Mouse (Mus musculus): ENCODE results near the gene Siglec1. TPM values are rescaled to one million over a fixed set of nuclear protein-coding genes. Genes with fewer than 3 reads are reported as not detected.

Siglec1 gene
- total RNA-seq, 2 experiments from 2014 or later, result 0.59 to 0.71 TPM

DNA sequence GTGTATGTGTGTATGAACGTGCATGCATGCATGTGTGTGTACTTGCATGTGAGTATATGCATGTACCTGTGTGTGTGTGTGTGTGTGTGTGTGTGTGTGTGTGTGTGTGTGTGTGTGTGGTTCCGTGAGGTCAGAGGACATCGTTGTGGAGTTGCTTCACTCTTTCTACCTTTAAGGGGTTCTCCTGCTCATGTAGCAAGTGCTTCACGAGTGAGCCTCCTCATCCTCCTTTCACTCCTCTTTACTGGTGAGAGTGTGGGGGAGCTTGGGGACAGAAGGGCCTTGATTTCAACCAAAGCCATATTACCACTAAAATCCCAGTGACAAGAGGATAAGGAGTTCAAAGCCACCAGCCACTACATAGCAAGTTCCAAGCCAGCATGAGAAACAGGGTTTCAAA lies 10.5 kb upstream of the Siglec1 start:
- DNase-seq (ENCODE audit: low spot score), result no peak

DNA sequence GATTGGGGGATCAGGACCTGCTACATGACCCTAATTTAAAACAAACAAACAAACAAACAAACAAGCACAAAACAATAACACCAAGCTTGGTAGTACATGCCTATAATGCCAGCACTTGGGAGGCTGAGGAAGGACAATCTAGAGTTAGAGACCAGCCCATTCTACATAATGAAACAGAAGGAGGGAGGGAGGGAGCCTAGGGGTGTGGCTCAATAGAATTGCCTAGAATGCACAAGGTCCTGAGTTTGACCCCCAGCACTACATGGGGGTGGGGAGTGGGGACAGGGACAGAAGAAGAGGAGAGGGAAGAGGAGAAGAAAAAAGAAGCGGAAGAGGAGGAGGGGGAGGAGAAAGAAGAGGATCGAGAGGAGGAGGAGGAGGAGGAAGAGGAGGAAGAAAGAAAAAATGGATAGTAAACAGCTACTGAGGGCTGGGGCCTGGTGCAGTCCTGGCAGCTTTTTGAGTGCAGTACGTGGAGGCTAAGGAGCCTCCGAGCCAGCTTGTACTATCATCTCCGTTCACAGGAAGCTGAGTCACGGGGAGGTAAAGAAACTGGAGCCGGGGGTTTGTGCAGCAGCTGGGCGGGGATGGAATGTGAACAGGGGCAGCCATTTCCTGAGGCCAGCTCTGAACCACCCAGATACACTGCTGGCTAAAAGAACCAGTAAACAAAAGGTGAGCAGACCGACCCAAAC lies 9.7 kb upstream of the Siglec1 start:
- peak; percentile 47 for DNase-seq (ENCODE audit: low spot score)

DNA sequence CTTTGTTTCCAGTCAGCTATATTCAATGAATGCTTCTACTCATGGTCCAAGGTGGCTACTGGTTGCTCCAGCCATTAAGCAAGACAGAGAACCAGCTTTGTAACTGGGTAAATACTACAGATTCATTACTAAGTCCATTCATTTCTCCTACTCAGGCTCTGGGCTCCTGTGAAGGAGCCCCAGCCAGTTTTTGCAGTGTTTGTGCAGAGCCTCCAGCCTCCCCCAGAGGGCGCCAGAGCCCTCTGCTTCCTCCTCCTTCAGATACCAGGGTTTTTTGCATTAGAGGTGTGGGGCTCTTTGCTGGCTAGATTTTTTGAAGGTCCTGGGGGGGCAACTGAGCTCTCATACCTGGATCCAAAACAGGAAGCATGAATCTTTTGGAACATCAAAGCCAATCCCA lies 8.3 kb upstream of the Siglec1 start:
- peak; percentile 83 for DNase-seq (ENCODE audit: low spot score)

DNA sequence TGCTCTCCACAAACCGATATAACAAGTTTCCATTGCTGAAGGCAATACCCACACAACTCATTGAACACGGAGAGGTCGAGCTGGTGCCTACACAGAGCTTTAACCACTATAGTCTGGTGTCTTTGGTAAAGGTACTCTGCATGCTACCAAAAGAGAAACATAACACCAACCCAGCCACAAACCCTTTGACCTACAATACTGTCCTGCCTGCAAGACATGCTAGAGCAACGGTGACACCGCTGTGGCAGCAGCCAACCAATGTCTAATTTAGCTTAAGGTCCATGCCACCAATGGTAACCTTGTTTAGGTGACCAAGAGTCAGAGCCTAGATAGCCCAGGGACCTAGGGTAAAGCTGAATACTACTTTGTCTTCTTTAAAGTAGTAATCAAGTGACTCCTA lies 7.0 kb upstream of the Siglec1 start:
- DNase-seq (ENCODE audit: low spot score), result no peak

DNA sequence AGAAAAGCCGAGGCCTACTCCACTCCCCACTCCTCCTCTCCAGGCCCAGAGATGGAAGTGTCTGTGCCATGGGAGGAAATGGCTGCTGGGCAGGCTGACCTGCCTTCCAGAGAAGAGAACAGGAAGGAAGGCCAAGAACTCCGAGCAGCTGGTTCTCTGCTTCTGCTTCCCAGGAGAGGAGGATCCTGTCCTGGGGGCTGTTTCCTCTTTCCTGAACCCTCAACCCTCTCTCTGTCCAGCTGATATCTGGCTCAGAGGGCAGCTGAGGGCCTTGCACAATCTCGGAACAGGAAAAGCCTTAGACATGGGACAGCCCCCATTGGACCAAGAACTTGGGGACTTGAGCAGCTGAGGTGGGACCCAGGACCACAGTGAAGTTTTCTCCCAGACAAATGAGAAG lies 4.3 kb upstream of the Siglec1 start:
- peak; percentile 27 for DNase-seq (ENCODE audit: low spot score)

DNA sequence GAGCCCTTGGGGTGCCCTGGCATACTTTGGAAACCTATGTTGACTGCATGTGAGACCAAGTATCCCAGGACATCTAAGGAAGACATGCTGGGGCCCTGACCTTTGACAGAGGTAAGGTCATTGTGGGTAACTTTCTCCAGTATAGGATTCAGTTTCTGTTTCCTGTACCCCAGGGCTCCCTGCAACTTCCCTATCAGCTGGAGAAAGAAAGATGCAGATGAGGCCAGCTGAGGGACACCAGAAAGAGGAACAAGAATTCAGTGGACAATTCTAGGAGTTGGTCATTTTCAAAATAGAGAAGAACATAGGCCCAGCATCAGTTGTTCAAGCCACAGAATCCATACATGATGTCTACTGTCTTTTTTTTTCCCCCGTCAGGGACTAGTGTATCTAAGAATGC lies 3.1 kb upstream of the Siglec1 start:
- no peak for DNase-seq (ENCODE audit: low spot score)

DNA sequence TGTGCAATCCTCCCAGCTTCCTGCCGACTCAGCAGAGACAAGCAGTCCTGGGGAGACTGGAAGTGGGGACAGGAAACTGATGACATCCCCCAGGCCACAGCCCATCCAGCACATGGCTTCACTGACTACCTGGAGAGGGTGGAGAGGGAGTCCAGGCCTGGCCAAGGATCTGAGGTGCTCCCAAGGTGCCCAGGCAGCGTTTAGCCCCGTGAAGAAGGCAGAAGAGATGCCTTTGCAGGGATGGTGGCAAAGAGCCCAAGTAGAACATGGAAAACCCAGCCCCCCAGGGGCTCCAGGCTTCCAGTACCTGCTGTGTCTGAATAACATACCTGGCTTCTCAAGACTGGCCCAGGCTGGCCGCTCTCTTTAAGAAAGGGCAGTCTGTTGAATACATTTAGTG lies 2.0 kb upstream of the Siglec1 start:
- DNase-seq (ENCODE audit: low spot score), result no peak

DNA sequence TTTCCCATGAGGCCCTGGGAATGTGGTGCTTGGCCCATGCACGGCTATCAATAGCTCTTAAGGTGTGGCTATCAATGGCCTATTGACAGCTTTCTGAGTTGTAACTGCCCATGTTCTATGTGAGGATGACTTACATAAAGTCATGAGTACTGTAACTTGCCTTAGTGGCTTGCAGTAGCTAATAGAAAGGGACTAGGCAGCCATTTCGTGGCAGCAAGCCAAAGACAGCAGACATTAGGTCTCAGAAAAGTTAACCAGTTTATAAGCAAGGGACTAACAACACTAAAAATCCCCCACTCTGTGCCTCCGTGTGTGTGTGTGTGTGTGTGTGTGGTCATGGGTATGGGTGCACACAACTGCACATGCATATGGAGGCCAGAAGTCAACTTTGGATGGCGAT lies 2.4 kb downstream of the Siglec1 start:
- no peak for DNase-seq (ENCODE audit: low spot score)

DNA sequence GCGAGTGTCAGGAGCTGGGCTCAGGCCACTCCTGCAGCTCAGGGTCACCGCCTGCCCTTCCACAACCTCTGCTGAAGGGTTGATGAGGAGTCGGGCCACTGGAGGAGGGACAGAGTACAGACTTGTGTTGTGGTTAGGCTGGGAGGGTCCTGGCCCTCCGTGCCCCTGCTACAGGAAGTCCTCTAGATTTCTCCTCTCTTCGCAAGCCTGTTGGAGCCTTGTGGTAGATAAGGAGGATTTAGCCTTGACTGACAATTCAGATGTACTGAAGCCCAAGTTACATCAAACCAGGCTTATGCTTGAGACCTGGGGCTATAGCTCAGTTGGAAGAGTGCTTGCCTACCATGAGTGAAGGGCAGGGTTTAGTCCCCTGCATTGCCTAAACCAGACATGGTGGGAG lies 6.1 kb downstream of the Siglec1 start:
- no peak for DNase-seq (ENCODE audit: low spot score)

DNA sequence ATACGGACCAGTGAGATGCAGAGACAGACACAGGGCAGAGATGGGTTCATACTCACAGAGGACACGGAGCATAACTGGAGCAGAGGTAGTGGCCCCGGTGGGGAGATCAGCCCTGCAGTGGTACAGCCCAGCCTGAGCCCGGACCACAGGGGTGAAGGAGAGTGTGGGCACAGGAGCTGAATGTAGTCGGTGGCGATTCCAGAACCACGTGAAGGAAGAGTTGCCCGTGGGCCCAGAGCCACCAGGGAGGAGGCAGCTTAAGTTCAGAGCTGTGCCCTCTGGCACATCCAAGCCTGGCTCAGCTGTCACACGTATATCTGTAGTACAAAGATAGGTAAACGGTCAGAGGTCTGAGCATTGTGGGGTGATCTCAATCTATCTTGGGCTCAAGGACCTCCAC lies 14.0 kb downstream of the Siglec1 start:
- DNase-seq (ENCODE audit: low spot score), result no peak

DNA sequence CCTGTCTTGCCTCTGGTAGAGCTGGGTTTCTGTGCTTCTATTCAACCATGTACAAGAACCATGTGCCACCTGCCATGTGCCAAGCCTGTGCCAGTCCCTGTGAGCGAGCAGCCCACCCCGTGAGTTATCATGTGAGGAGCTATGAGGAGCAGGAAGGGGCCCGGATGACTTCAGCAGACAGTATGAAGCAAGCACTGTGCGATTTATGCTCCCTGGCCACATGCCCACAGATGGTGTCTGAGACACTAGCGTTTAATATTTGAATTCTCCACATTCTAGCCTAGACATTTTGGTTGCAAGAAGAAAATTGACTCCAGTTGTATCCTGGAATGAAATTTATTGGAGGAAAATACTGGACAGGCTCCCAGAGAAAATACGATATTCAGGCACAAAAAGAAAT lies 19.1 kb downstream of the Siglec1 start:
- peak; percentile 29 for DNase-seq (ENCODE audit: low spot score)

DNA sequence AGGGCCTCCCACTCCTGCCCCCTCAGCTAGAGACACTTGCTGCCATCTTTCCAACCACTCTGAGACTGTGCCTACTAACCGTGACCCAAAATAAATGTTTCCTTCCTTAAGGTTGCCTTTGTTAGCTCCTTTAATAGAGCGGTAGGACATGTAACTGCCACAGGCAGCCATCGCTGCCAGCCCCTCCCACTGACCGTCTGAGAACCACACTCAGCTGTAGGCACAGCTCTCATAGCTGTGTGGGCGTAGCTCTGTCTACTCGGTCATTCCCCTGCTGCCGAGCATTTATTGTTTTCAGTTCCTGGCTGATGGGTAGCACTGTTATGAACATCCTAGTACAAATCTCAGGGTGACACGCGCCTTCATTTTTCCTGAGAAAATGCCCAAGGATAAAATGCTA lies 20.2 kb downstream of the Siglec1 start:
- no peak for DNase-seq (ENCODE audit: low spot score)

DNA sequence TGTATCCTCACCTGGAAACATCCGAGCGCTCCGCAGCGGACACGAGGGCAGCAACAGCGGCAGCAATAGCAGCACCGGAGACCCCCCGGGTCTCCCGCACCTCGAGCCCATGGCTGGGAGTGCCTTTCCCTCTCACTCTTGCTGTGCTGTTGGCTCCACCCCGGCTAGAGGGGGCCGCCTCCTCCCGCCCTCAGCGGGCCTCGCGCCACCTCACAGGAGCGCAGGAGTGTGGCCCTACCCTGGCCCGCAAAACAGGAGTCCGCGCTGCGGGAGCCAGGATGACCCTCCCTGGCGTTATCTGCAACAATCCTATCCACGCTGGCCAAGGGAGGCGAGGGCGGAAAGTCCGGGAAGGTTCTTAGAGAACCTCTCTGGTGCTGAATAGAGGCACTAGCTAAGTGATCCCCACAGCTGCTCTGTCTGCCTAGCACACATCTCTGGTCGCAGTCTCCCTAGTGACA lies 23.1 kb downstream of the Siglec1 start, which contains the start of gene Adam33:
Gene Adam33 (minus strand): TSS at position 411 of the 461 bp plus-strand sequence.
- peak; percentile 37 for DNase-seq (ENCODE audit: low spot score)

DNA sequence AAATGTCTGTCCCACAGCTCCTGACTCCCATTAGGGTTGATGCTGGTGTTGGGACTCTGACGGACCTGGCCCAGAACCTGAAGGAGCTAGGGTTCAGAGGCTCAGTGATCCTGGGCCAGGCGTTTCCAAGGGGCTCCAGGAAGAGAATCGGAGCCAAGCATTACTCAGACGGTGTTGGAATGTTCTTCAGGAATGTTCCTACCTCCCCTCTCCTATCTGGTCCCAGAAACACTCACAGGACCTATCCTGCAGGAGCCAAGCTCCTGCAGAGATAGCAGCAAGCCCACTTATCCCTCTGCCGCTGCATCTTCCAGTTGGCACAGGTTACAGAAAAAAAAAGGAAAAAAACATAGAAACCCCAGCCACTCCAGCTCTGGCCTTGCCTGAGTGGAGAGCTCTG lies 25.0 kb downstream of the Siglec1 start:
- peak; percentile 42 for DNase-seq (ENCODE audit: low spot score)

DNA sequence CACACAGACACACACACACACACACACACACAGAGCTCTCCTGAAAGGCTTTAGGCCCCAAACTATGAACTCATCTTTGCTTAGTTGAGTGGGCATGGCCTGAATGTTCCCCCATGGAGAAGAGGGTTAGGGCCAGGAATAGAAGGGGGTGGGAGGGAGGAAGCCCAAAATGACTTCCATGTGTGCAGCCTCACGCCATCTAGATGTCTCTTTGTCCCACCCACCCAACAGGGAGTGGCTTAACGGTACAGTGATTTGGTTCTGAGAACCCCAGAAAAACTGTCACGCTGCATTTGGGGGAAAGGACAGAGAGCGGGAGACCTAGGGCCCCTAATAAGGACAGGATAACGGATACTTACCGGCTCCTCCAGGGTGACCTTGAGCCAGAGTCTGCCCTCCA lies 25.8 kb downstream of the Siglec1 start:
- DNase-seq (ENCODE audit: low spot score), result no peak

DNA sequence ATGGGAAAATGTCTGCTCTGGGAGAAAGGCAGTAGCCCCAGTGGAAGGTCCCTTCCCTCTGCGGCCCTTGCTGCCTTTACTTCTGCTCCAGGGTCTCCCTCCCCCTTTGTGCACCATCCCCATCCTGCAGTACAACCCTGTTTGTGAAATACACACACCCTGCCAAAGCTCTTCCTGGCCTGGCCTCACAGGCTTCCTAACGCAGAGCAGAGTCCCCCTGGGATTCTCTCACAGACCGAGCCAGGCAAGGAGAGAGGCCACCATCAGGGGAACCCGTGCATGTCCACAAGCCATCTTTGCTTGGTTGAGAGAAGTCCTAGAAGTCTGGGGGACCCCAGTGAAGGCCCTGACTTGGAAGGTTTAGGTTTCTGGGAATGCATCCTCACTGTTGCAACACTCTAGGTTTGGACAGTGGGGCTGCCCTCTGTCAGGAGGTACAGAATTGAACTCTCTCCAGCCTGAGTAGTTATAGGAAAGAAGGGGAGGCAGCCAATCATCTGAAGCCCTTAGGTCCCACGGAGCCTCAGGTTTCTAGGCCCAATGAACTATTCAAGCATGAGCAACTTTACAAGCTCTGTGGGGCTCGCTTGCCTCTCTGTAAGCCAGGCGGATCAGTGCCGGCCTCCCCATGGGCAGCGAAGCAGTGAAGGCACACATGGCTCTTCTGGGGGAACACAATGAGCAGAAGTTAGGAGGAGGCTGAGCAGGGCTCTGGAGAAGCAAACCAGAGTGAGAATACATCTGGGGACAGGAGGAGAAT lies 26.6 kb downstream of the Siglec1 start:
- DNase-seq (ENCODE audit: low spot score), result peak; percentile 64

DNA sequence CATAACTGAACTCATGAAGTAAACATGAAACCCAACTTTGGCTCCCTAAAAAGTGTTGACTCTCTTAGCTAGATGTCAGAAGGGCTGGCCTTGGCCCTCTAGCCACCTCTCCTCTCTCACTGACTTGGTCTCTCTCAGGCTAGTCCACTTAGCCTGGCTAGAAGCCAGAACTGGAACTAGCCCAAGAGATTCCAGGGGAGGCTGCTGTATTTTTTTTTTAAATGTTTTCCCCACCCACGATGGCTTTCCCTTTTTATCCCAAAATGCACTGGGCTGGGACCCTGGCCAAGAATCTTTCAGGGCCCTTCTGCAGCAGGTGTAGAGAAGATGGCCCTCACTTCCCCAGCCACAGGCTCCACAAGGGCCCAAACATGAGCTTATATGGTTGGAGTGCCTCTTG lies 27.2 kb downstream of the Siglec1 start:
- DNase-seq (ENCODE audit: low spot score), result peak; percentile 86

DNA sequence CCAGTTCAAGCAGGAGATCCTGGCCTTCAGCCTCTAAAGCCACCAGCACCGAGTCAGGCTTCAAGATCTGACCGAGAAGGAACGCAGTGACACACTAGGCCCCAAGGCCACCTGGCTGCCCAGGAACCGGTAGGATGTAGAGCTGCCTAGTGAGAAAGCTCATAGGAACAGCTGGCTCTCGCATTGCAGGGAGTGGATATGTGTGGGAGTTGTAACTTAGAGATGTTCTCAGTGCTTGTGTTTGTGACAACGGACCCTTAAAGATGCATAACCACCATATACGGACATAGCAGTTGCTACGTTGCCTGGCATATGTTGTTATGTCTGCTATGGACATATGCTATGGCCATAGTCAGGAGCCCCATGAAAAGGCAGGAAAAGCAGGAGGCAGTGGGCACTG lies 27.9 kb downstream of the Siglec1 start:
- no peak for DNase-seq (ENCODE audit: low spot score)

DNA sequence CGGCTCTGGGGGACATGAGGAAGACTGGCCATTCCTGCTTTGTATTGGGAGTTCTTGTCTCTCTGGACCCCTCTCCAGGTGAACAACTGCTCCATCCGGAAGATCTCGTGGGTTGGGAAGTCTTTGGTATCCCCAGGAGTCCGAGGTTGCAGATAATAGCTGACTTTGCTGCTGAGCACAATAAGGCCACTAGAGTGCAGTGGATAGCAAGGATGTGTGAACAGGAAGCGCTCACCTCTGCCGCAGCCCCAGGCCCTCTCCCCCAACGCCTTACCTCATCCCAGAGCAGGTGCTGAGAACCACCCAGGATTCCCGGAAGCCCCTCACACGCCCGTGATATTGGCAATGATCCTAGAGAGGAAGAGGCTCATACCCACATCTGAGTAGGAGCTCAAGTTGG lies 30.4 kb downstream of the Siglec1 start:
- no peak for DNase-seq (ENCODE audit: low spot score)

DNA sequence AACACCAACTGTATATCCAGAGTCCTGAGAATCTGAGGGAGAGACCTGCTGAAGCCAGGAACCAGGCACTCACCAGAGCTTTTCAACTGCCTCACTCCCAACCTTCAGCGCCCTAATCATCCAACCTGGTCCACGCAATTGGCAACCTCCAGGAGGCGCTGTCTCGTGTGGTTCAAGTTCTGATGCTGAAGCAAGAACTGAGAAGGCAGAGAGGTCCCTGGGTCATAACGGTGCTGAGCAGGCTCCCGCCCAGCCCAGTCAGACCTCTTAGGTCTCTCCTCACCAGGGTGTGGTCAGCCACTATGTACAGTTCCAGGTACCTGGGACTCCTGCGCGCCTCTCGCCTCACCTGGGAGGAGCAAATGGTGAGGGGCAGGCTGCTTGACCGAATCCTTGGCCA lies 30.9 kb downstream of the Siglec1 start:
- peak; percentile 30 for DNase-seq (ENCODE audit: low spot score)

DNA sequence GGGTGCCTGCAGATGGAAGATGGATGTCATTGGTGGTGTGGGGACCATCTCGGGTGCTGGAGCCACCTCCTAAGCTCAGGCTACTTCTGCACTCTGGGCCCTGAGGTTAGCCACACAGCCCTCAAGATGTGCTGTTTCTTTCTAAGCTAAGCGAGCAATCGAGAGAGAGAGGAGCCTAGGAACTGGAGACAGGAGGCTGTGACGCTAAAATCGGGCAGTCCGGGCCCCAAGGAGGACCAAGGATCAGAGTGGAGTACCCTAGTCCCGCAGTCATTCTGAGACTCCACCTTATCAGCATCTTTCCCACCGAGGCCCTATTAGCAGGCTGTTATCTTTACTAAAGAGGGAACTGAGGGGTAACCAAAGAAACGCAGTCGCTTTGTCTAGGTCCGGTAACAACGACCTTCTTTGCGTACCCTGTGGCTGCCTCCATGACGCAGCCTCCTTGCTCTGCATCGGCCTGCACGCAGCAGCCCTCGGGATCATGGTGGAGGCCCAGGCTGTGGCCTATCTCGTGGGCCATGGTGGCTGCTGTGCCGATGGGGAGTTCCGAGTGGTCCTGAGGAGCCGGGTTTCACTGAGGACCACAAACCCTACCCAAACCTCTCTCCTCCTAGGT lies 31.8 kb downstream of the Siglec1 start:
- DNase-seq (ENCODE audit: low spot score), result no peak

DNA sequence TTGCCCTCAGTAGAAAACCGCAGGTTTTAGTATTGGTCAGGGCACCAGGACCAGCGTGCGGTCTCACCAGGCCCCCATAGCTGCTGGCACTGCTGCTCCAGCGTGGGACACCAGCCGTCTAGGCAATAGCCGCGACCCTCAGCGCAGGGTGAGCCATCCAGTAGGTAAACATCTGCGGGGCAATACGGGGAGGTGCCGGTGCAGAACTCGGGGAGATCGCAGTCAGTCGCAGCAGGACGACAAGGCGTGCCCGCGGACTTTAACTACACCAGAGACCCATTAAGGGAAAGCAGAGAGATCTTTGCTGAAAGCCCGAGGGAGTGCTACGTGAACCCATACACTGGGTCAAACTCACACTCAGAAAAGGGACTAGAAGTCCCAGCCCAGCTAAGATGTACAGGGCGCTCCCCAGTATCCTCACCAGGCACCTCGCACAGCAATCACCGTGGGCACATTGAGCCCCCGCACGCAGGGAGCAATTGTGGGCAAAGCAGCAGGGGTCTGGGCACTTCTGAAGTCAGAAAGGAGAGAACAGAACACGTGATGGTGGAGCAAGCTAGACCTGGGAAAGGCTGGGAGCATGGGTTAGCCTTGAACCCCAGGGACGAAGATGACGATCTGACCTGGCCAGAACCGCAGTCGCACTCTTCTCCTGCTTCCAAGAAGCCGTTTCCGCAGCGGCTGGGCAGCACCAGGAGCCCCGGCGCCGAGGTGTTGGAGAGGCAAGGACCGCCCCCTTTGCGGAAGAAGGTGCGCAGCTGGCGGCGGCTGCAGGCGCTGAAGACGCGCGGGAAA lies 32.5 kb downstream of the Siglec1 start:
- DNase-seq (ENCODE audit: low spot score), result no peak
